ENCODE assay signal across 30 mouse cellular contexts in the genomic region with DNA sequence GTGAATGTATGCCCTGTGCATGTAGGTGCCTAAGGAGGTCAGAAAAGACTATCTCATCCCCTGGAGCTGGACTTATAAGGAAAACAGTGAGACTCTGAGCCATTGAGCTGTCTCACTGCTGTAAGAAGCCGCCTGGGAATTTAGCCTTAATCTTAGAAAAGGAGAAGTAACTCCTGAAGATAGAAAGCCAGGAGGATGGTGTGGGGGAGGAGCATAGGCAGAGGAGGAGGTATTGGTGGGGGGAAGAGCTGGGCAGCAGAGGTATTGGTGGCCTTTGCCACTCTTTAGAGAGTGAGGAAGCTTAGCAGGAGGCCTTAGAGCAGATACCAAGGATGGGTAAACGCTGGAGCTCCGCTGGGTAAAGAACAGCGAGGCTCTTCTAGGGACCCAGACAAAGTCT. TPM values are rescaled to one million over a fixed set of nuclear protein-coding genes. Genes with fewer than 3 reads are reported as not detected.
DNase-seq lines count a peak whose midpoint lies in the region; ATAC-seq and TF ChIP-seq lines count a peak whose summit lies in the region.
"Had no signal": no experiment of that assay in that cellular context is flagged by ENCODE, and none has a peak within 500 bp of the region (broad histone marks: within the 10 kb centered on the region; RNA-seq: fewer than 3 reads in every experiment).

No protein-coding gene starts in this region.

- no peaks in the 10 kb centered on the region for H3K9me3 ChIP-seq in heart, embryonic 11.5 days (replicated peaks; ENCODE audit: control insufficient read depth, low read length)
- no peaks in the 10 kb centered on the region for H3K9me3 ChIP-seq in heart, embryonic 12.5 days (replicated peaks)
- no peaks in the 10 kb centered on the region for H3K9me3 ChIP-seq in CH12.LX (replicated peaks; ENCODE audit: low read length)
- H3K9me3 ChIP-seq: embryonic facial prominence, embryonic 12.5 days; forebrain, embryonic 15.5 days; hindbrain, embryonic 10.5 days; hindbrain, embryonic 15.5 days; kidney, embryonic 15.5 days; lung, embryonic 15.5 days; midbrain, embryonic 13.5 days had no signal

- in situ Hi-C loops in CH12.LX (cut with MboI; ENCODE audit: low pct_ligation_motif_present, low pct_unique_long_range_greater_than_20kb, low sequenced_read_pairs) = no loop called here

- no peaks in the 10 kb centered on the region for H3K36me3 ChIP-seq in heart, embryonic 11.5 days (ENCODE audit: control insufficient read depth, insufficient read depth, low read length)
- H3K36me3 ChIP-seq in heart, embryonic 12.5 days = no peaks in the 10 kb centered on the region
- H3K36me3 ChIP-seq in CH12.LX (replicated peaks in 1 of 2; ENCODE audit: control insufficient read depth in 1 of 2, insufficient read depth in 1 of 2, low read length in 1 of 2) = no peaks in the 10 kb centered on the region
- H3K36me3 ChIP-seq in splenic B cell, adult 2 months (ENCODE audit: control insufficient read depth, insufficient read depth, low read length, poor library complexity, severe bottlenecking) = no peaks in the 10 kb centered on the region
- H3K36me3 ChIP-seq: embryonic facial prominence, embryonic 12.5 days; forebrain, embryonic 15.5 days; hindbrain, embryonic 10.5 days; hindbrain, embryonic 15.5 days; kidney, embryonic 15.5 days; lung, embryonic 15.5 days; midbrain, embryonic 13.5 days had no signal

- dilution Hi-C loops in CH12.LX (cut with MboI; ENCODE audit: extremely low pct_ligation_motif_present, extremely low pct_unique_long_range_greater_than_20kb, low sequenced_read_pairs) = no loop called here

- 30% methylated on average over 4 of the region's 4 CpGs for WGBS in heart, embryonic 11.5 days (ENCODE audit: insufficient replicate concordance)
- WGBS in heart, embryonic 12.5 days = 44% methylated on average over 4 of the region's 4 CpGs

- no peak for TF ChIP-seq RAD21 in CH12.LX (IDR thresholded peaks at IDR 0.05; ENCODE audit: low read depth, low read length)

- peak; percentile 67 for DNase-seq in CH12.LX (ENCODE audit: extremely low read depth)
- peak; percentile 18 for DNase-seq in splenic B cell, adult 2 months (ENCODE audit: low read depth, low spot score)
- no peak for DNase-seq in urinary bladder, postnatal 4 days (ENCODE audit: low spot score in 2 of 2)
- DNase-seq in frontal cortex, postnatal 14 days (ENCODE audit: low spot score in 2 of 2) = no peak
- DNase-seq: adrenal gland, postnatal 10 days; B cell, adult 2 months; cerebellum, adult 11 months; cerebellum, adult 9-10 months; cerebellum, postnatal 36 days; embryo, embryonic 11 days; gastrocnemius, adult 2 months; gastrocnemius, postnatal 36 days; kidney, adult 18-20 months; kidney, postnatal 25 days; left cerebral cortex, postnatal 4 days; liver; right cerebral cortex, postnatal 25 days; thymus, adult 18-20 months; thymus, postnatal 36 days had no signal

- no peak overlapping the region for H3K4me2 ChIP-seq in heart, embryonic 11.5 days
- H3K4me2 ChIP-seq in heart, embryonic 12.5 days = no peak overlapping the region
- peak overlapping the region; percentile 1; the same call in 1 of the 2 replicates for H3K4me2 ChIP-seq in CH12.LX (ENCODE audit: insufficient read depth, low read depth, poor library complexity, severe bottlenecking)
- H3K4me2 ChIP-seq: embryonic facial prominence, embryonic 12.5 days; forebrain, embryonic 15.5 days; hindbrain, embryonic 15.5 days; kidney, embryonic 15.5 days; lung, embryonic 15.5 days; midbrain, embryonic 13.5 days had no signal

- no peaks in the 10 kb centered on the region for H3K79me2 ChIP-seq in CH12.LX (replicated peaks; ENCODE audit: control insufficient read depth, extremely low read depth, insufficient read depth, poor library complexity, severe bottlenecking)

- no peak overlapping the region for H3K4me3 ChIP-seq in heart, embryonic 11.5 days (ENCODE audit: low read depth, low read length)
- H3K4me3 ChIP-seq in heart, embryonic 12.5 days = no peak overlapping the region
- H3K4me3 ChIP-seq in CH12.LX (replicated peaks in 1 of 3; ENCODE audit: low read depth in 2 of 3, low read length in 2 of 3, poor library complexity in 1 of 3) = no peak overlapping the region
- H3K4me3 ChIP-seq: embryonic facial prominence, embryonic 12.5 days; forebrain, embryonic 15.5 days; gastrocnemius, adult 2 months; hindbrain, embryonic 10.5 days; hindbrain, embryonic 15.5 days; kidney, embryonic 15.5 days; lung, embryonic 15.5 days; midbrain, embryonic 13.5 days had no signal

- H3K27ac ChIP-seq in heart, embryonic 11.5 days (ENCODE audit: low read depth, low read length) = no peak overlapping the region
- no peak overlapping the region for H3K27ac ChIP-seq in heart, embryonic 12.5 days (ENCODE audit: poor library complexity, severe bottlenecking)
- no peak overlapping the region for H3K27ac ChIP-seq in CH12.LX (ENCODE audit: insufficient read depth, low read depth)
- H3K27ac ChIP-seq: embryonic facial prominence, embryonic 12.5 days; forebrain, embryonic 15.5 days; gastrocnemius, adult 2 months; hindbrain, embryonic 10.5 days; hindbrain, embryonic 15.5 days; kidney, embryonic 15.5 days; lung, embryonic 15.5 days; midbrain, embryonic 13.5 days had no signal

- H3K27me3 ChIP-seq in heart, embryonic 11.5 days (ENCODE audit: control insufficient read depth, insufficient read depth, low read length) = no peaks in the 10 kb centered on the region
- no peaks in the 10 kb centered on the region for H3K27me3 ChIP-seq in heart, embryonic 12.5 days (replicated peaks)
- H3K27me3 ChIP-seq in CH12.LX (replicated peaks) = no peaks in the 10 kb centered on the region
- H3K27me3 ChIP-seq in splenic B cell, adult 2 months (ENCODE audit: control insufficient read depth, insufficient read depth, low read length, poor library complexity, severe bottlenecking) = no peaks in the 10 kb centered on the region
- H3K27me3 ChIP-seq: embryonic facial prominence, embryonic 12.5 days; forebrain, embryonic 15.5 days; hindbrain, embryonic 15.5 days; kidney, embryonic 15.5 days; lung, embryonic 15.5 days; midbrain, embryonic 13.5 days; Patski had no signal

- no peak for ATAC-seq in heart, embryonic 11.5 days (replicated peaks; ENCODE audit: insufficient number of reproducible peaks, low FRiP score, low TSS enrichment)
- ATAC-seq in heart, embryonic 12.5 days (ENCODE audit: insufficient number of reproducible peaks, low FRiP score) = no peak
- peak; percentile 45 to 46; a peak in 2 of 4 replicates for ATAC-seq in hematopoietic stem cell, adult 5-6 weeks (replicated peaks in 1 of 2; ENCODE audit: insufficient read depth in 1 of 2, low FRiP score in 2 of 2, low TSS enrichment in 1 of 2, low read depth in 1 of 2, poor library complexity in 2 of 2, severe bottlenecking in 2 of 2)
- ATAC-seq: forebrain, embryonic 15.5 days; midbrain, embryonic 13.5 days; Patski had no signal

- no peak for TF ChIP-seq POLR2A in CH12.LX (IDR thresholded peaks at IDR 0.05; ENCODE audit: low read depth, low read length)

- H3K9ac ChIP-seq in heart, embryonic 11.5 days (ENCODE audit: low read depth, low read length) = peak overlapping the region; percentile 16; the same call in 1 of the 2 replicates
- no peak overlapping the region for H3K9ac ChIP-seq in heart, embryonic 12.5 days
- H3K9ac ChIP-seq in CH12.LX (ENCODE audit: insufficient read depth, low read depth) = no peak overlapping the region
- H3K9ac ChIP-seq: embryonic facial prominence, embryonic 12.5 days; forebrain, embryonic 15.5 days; hindbrain, embryonic 15.5 days; kidney, embryonic 15.5 days; lung, embryonic 15.5 days; midbrain, embryonic 13.5 days had no signal

- no peak for TF ChIP-seq CTCF in CH12.LX (conservative IDR thresholded peaks at IDR 0.05 in 1 of 2, IDR thresholded peaks at IDR 0.05 in 1 of 2; ENCODE audit: low read depth in 2 of 2, low read length in 2 of 2)

- no peak for TF ChIP-seq EP300 in CH12.LX (IDR thresholded peaks at IDR 0.05; ENCODE audit: low read length)

- no peaks in the 10 kb centered on the region for H3K4me1 ChIP-seq in heart, embryonic 11.5 days (ENCODE audit: control insufficient read depth, insufficient read depth, low read length)
- H3K4me1 ChIP-seq in heart, embryonic 12.5 days (replicated peaks) = peaks cover 7% of the 10 kb centered on the region; the same call in 1 of the 2 replicates
- H3K4me1 ChIP-seq in CH12.LX (ENCODE audit: control insufficient read depth in 1 of 2, insufficient read depth in 2 of 2) = peaks cover 14 to 48% of the 10 kb centered on the region in 2 experiments
- H3K4me1 ChIP-seq: embryonic facial prominence, embryonic 12.5 days; forebrain, embryonic 15.5 days; hindbrain, embryonic 10.5 days; hindbrain, embryonic 15.5 days; kidney, embryonic 15.5 days; lung, embryonic 15.5 days; midbrain, embryonic 13.5 days had no signal

TF ChIP-seq in CH12.LX, 34 proteins besides CTCF, POLR2A, EP300 and RAD21:
- peak; percentile 43; the same call in 1 of the 2 replicates for TF ChIP-seq CHD2 (IDR thresholded peaks at IDR 0.05; ENCODE audit: low read length)
- no peak for TF ChIP-seq BHLHE40 (IDR thresholded peaks at IDR 0.05; ENCODE audit: low read depth, low read length)
- TF ChIP-seq MYC (IDR thresholded peaks at IDR 0.05; ENCODE audit: low read depth, low read length) = no peak
- no peak for TF ChIP-seq TBP (conservative IDR thresholded peaks at IDR 0.05; ENCODE audit: low read depth, low read length)
- TF ChIP-seq UBTF (IDR thresholded peaks at IDR 0.05; ENCODE audit: low read depth, low read length) = no peak
- TF ChIP-seq CHD1 (IDR thresholded peaks at IDR 0.05; ENCODE audit: low read depth, low read length) = no peak
- TF ChIP-seq E2F4 (IDR thresholded peaks at IDR 0.05; ENCODE audit: insufficient replicate concordance, low read depth, low read length) = no peak

RNA-seq across cellular contexts. Expression of a gene that starts 26.5 kb away (rescaled TPM):
- polyA plus RNA-seq in heart, embryonic 11.5 days (2014; fragmentation: Nextera tagmentation; extraction: Ambion mirVana) = 1.1 and 1.2 TPM in 2 replicates
- polyA plus RNA-seq in heart, embryonic 12.5 days (2016; fragmentation: Nextera tagmentation; extraction: Ambion mirVana) = 1.5 TPM in 2 replicates
- total RNA-seq in CH12.LX (2012; rRNA removed) (23.5 and 24.9 TPM in 2 replicates), CH12.LX (2014; rRNA removed) (24.6 and 24.7 TPM in 2 replicates)
- 21.8 and 27.2 TPM in 2 replicates for polyA plus RNA-seq in CH12.LX (2012; ENCODE audit: insufficient read length, low read depth)
- 5.2 and 7.2 TPM in 2 replicates for total RNA-seq in hematopoietic stem cell, adult 5-6 weeks (2017)

RNA-seq across cellular contexts. Expression of a gene that starts 41.6 kb away (rescaled TPM):
- polyA plus RNA-seq in heart, embryonic 11.5 days (2014; fragmentation: Nextera tagmentation; extraction: Ambion mirVana) = 10.0 and 11.1 TPM in 2 replicates
- polyA plus RNA-seq in heart, embryonic 12.5 days (2016; fragmentation: Nextera tagmentation; extraction: Ambion mirVana) = 16.2 and 16.6 TPM in 2 replicates
- total RNA-seq in CH12.LX (2012; rRNA removed) = 10.3 TPM in 2 replicates
- 12.8 and 14.1 TPM in 2 replicates for total RNA-seq in CH12.LX (2014; rRNA removed)
- polyA plus RNA-seq in CH12.LX (2012; ENCODE audit: insufficient read length, low read depth) = 21.6 and 23.3 TPM in 2 replicates
- 21.4 and 23.4 TPM in 2 replicates for total RNA-seq in hematopoietic stem cell, adult 5-6 weeks (2017)

Comparison
In these comparisons a context has a peak if more than half of its experiments do, and no peak if none do; other contexts are left out.
1. ATAC-seq: peak in hematopoietic stem cell, adult 5-6 weeks (2 of 2); none in heart, embryonic 11.5 days (single experiment) and heart, embryonic 12.5 days (single experiment).
2. DNase-seq: peak in CH12.LX (single experiment) and splenic B cell, adult 2 months (single experiment); none in urinary bladder, postnatal 4 days (0 of 2) and frontal cortex, postnatal 14 days (0 of 2).